Mouse (Mus musculus): ENCODE results near the gene Rnf4. TPM values are rescaled to one million over a fixed set of nuclear protein-coding genes. Genes with fewer than 3 reads are reported as not detected.

Gene Rnf4
- 60.0 and 60.4 TPM in 2 replicates for polyA plus RNA-seq (2015; fragmentation: Nextera tagmentation; extraction: Ambion mirVana)

DNA sequence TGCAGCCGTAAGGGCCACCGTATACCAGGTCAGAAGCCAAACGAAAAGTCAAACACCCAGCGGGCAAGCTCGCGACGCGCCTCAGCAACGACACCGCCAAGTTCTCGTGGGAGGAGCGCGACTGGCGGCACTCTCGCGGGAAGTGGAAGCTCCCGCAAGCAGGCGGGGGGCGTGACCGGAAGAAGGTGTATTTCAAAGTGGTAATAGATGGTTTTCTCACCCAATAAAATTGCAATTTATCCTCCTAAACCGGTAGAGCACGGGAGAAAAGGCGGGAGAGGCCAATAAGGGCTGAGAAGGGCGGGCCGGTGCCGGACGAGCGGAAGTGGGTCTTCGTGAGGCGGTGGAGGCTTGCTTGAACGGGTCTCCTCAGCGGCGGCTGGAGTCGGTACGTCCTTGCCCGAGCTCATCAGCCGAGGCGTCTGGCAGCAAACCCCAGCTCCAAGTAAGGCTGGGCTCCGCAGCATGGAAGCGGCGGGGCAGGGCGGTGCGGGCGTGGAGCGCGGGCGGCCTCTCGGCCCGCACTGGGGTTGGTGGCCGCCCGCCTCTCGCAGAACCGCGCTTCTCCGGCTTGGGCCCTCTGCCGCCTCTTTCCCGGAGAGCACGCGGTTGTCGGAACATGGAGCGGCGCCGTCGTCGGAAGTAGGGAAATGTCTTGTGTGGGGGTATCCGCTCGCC, at the start of gene Rnf4:
Rnf4 (plus strand) TSS at position 193 of the 678 bp plus-strand sequence.
- ATAC-seq = peak; percentile 93
- Histone ChIP-seq H3K4me2 (ENCODE audit: low read depth, low read length) (peak within 1 kb of the TSS; percentile 86), H3K9ac (replicated peaks) (peak within 1 kb of the TSS; percentile 99), H3K9me3 (ENCODE audit: low read length) (no peaks in the 10 kb centered on the region), H3K4me3 (ENCODE audit: low read depth, low read length) (peak within 1 kb of the TSS; percentile 95), H3K36me3 (replicated peaks; ENCODE audit: insufficient read depth, low read length) (0 out of 2 replicates have a peak, but pooled peaks cover 2% of the 10 kb centered on the region), H3K27me3 (ENCODE audit: insufficient read depth, low read length) (no peaks in the 10 kb centered on the region), H3K4me1 (ENCODE audit: insufficient read depth) (peaks cover 19% of the 10 kb centered on the region; the same call in 1 of the 2 replicates), H3K27ac (ENCODE audit: low read depth) (peak within 1 kb of the TSS; percentile 100)
- TF ChIP-seq CTCF (IDR thresholded peaks at IDR 0.05; ENCODE audit: low read depth) = no peak
- TF ChIP-seq EP300 (IDR thresholded peaks at IDR 0.05; ENCODE audit: low read depth) = peak; percentile 87
- DNase-seq = peak; percentile 99
- WGBS (ENCODE audit: insufficient replicate concordance) = under 1% methylated on average over 65 of the region's 67 CpGs

DNA sequence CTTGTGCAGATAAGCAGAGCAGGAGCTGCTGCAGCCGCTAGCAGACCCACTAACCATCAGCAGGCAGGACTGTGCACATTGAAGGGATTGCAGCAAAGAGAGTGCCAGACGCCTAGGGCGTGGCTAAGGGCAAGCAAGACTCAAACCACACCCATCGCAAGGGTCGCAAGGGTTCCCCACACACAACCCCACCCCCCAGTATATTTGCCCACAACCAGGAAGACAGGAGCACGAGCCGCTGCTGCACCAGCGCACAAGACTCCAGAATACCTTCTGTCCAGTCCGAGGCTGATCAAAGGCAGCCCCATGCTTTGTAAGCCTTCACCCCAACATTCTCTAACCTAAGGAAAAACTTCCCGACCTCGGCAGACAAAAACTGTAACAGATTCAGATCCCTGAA, 49.6 kb upstream of the Rnf4 start:
- H3K27me3 ChIP-seq (ENCODE audit: insufficient read depth, low read length) = peaks cover 45% of the 10 kb centered on the region
- no peaks in the 10 kb centered on the region for H3K9me3 ChIP-seq (ENCODE audit: low read length)
- no peaks in the 10 kb centered on the region for H3K36me3 ChIP-seq (replicated peaks; ENCODE audit: insufficient read depth, low read length)
- peaks cover 6% of the 10 kb centered on the region for H3K4me1 ChIP-seq (ENCODE audit: insufficient read depth)
- H3K4me3 ChIP-seq (ENCODE audit: low read depth, low read length) = 0 out of 2 replicates have a peak overlapping the region, but pooled peaks have one; percentile 42
- 1% methylated on average over 11 of the region's 11 CpGs for WGBS (ENCODE audit: insufficient replicate concordance)
- no peak overlapping the region for H3K27ac ChIP-seq (ENCODE audit: low read depth)
- ATAC-seq (no peak), DNase-seq (no peak)
- H3K9ac ChIP-seq (replicated peaks) = no peak overlapping the region
- no peak for TF ChIP-seq CTCF (IDR thresholded peaks at IDR 0.05; ENCODE audit: low read depth)
- TF ChIP-seq EP300 (IDR thresholded peaks at IDR 0.05; ENCODE audit: low read depth) = no peak
- 0 out of 2 replicates have a peak overlapping the region, but pooled peaks have one; percentile 35 for H3K4me2 ChIP-seq (ENCODE audit: low read depth, low read length)

DNA sequence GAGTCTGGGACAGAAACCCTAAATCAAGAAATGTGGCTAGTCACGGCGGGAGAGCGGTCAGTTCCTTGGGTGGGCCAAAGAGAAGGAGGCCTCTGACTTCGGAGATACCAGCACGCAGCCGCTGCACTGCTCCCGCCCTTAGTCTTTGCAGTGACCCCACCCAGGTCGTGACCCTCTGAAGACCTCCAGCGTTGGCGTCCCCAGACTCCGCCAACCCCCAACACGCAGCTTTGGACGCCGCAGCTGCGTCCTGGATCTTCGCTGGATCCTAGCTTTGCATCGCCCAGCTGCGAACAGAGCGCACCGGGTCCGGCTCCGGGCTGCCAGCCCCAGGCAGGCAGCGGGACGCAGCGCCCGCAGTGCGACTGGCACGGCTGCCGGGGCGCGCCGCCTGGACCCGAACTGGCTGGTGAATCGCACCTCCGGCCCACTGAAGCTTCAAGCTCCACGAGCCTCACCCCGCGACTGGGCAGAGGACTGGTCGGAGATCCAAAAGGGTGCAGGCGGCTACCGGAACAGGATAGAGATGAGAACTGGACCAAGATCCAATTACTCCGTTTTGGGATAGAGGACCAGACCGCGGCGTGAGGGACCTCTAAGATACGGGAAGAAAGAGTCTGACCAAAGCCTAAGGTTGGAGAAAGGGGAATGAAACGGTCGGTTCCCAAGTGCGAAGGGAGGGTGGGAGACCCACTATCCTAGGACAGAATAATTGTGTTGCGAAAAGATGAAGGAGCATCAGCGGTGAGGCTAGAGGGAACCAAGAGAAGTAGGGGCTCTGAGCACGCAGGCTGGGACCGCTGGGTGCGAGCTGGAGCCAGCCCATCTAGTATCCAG, 48.9 kb upstream of the Rnf4 start:
- Histone ChIP-seq H3K4me3 (ENCODE audit: low read depth, low read length) (peak overlapping the region; percentile 42; the same call in 1 of the 2 replicates), H3K4me2 (ENCODE audit: low read depth, low read length) (peak overlapping the region; percentile 71), H3K27ac (ENCODE audit: low read depth) (no peak overlapping the region), H3K4me1 (ENCODE audit: insufficient read depth) (peaks cover 6% of the 10 kb centered on the region), H3K9ac (replicated peaks) (no peak overlapping the region), H3K27me3 (ENCODE audit: insufficient read depth, low read length) (peaks cover 45% of the 10 kb centered on the region), H3K36me3 (replicated peaks; ENCODE audit: insufficient read depth, low read length) (no peaks in the 10 kb centered on the region), H3K9me3 (ENCODE audit: low read length) (no peaks in the 10 kb centered on the region)
- DNase-seq (no peak), ATAC-seq (no peak)
- TF ChIP-seq CTCF (IDR thresholded peaks at IDR 0.05; ENCODE audit: low read depth) (no peak), EP300 (IDR thresholded peaks at IDR 0.05; ENCODE audit: low read depth) (no peak)
- WGBS (ENCODE audit: insufficient replicate concordance) = 3% methylated on average over 54 of the region's 54 CpGs

DNA sequence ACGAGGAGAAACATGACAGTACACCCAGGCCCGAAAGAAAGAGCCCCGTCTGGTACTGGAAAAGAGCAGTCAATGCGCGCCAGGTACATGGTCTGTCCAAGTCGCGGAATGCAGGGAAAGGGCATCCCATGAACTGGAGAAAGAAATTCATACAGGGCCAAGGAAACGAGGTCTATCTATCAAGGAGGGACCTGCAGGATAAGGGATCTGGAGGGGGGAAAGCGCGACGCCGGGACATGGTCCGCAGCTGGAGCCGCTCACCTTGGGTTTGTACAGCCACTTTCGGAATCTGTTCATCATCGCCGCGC, 48.3 kb upstream of the Rnf4 start:
- TF ChIP-seq EP300 (IDR thresholded peaks at IDR 0.05; ENCODE audit: low read depth) (no peak), CTCF (IDR thresholded peaks at IDR 0.05; ENCODE audit: low read depth) (no peak)
- no peaks in the 10 kb centered on the region for H3K36me3 ChIP-seq (replicated peaks; ENCODE audit: insufficient read depth, low read length)
- no peak overlapping the region for H3K27ac ChIP-seq (ENCODE audit: low read depth)
- peak overlapping the region; percentile 71 for H3K4me2 ChIP-seq (ENCODE audit: low read depth, low read length)
- H3K9ac ChIP-seq (replicated peaks) = no peak overlapping the region
- H3K4me3 ChIP-seq (ENCODE audit: low read depth, low read length) = peak overlapping the region; percentile 42
- peaks cover 45% of the 10 kb centered on the region for H3K27me3 ChIP-seq (ENCODE audit: insufficient read depth, low read length)
- peaks cover 6% of the 10 kb centered on the region for H3K4me1 ChIP-seq (ENCODE audit: insufficient read depth)
- ATAC-seq (no peak), DNase-seq (no peak)
- 2% methylated on average over 18 of the region's 18 CpGs for WGBS (ENCODE audit: insufficient replicate concordance)
- H3K9me3 ChIP-seq (ENCODE audit: low read length) = no peaks in the 10 kb centered on the region

DNA sequence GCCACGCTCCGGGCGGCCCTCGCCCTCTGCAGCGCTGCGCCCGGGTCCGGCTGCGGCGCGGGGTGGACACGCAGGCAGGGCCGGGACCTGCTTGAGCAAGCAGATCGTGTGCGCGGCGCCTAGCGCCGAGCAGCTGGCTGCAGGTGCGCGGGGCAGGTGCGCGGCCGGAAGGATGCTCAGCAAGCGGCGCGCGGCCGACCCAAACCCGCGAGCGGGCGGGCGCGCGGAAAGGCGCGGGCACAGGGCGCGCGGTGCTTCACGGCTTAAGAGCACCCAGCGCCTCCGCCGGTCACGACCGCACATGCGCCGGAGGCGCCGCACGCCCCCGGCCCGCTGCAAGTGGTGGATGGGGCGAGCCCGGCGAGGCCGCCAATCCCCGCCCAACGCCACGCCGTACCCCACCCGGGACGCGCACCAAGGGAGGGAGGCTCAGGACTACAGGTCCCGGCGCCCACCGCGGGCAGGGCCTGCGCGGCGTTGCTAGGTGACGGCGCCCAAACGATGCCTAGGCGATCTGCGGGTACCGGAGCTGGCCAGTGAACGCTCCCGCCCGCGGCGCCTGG, 47.9 kb upstream of the Rnf4 start, which contains the start of the genes Zfyve28 and Cfap99:
Zfyve28 (minus strand) TSS at position 296 of the 563 bp plus-strand sequence.
Cfap99 (plus strand) TSS at position 447 of the 563 bp plus-strand sequence.
- Histone ChIP-seq H3K4me3 (ENCODE audit: low read depth, low read length) (peak within 1 kb of the TSS; percentile 42), H3K4me1 (ENCODE audit: insufficient read depth) (peaks cover 6% of the 10 kb centered on the region), H3K36me3 (replicated peaks; ENCODE audit: insufficient read depth, low read length) (no peaks in the 10 kb centered on the region), H3K4me2 (ENCODE audit: low read depth, low read length) (peak within 1 kb of the TSS; percentile 71), H3K9me3 (ENCODE audit: low read length) (no peaks in the 10 kb centered on the region), H3K27ac (ENCODE audit: low read depth) (no peak within 1 kb of the TSS), H3K27me3 (ENCODE audit: insufficient read depth, low read length) (peaks cover 45% of the 10 kb centered on the region), H3K9ac (replicated peaks) (no peak within 1 kb of the TSS)
- TF ChIP-seq EP300 (IDR thresholded peaks at IDR 0.05; ENCODE audit: low read depth) (no peak), CTCF (IDR thresholded peaks at IDR 0.05; ENCODE audit: low read depth) (no peak)
- under 1% methylated on average over 62 of the region's 83 CpGs for WGBS (ENCODE audit: insufficient replicate concordance)
- DNase-seq (peak; percentile 40), ATAC-seq (0 out of 2 replicates have a peak, but pooled peaks have one; percentile 35)

DNA sequence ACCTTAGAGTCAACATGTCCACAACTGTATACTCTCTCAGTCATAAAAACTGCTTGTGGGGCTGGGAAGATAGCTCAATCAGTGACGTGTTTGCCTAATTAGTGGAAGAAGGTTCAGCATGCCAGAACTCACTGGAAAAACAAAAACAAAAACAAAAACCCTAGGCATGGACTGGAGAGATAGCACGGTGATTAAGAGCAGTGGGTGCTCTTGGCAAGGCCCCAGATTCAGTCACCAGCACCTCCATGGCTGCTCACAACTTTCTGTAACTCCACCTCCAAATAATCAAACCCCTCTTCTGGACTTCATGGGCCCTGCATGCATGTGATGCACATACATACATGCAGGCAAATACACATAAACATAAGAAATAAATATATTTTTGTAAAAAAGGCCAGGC, 46.8 kb upstream of the Rnf4 start:
- peaks cover 45% of the 10 kb centered on the region for H3K27me3 ChIP-seq (ENCODE audit: insufficient read depth, low read length)
- 56% methylated on average over 2 of the region's 2 CpGs for WGBS (ENCODE audit: insufficient replicate concordance)

More for the DNA sequence above, 46.8 kb upstream of the Rnf4 start:
- ATAC-seq (no peak), DNase-seq (no peak)
- no peak overlapping the region for H3K27ac ChIP-seq (ENCODE audit: low read depth)
- H3K4me1 ChIP-seq (ENCODE audit: insufficient read depth) = peaks cover 6% of the 10 kb centered on the region
- H3K4me3 ChIP-seq (ENCODE audit: low read depth, low read length) = no peak overlapping the region
- H3K9ac ChIP-seq (replicated peaks) = no peak overlapping the region
- H3K36me3 ChIP-seq (replicated peaks; ENCODE audit: insufficient read depth, low read length) = no peaks in the 10 kb centered on the region
- TF ChIP-seq CTCF (IDR thresholded peaks at IDR 0.05; ENCODE audit: low read depth) (no peak), EP300 (IDR thresholded peaks at IDR 0.05; ENCODE audit: low read depth) (no peak)
- H3K4me2 ChIP-seq (ENCODE audit: low read depth, low read length) = no peak overlapping the region
- H3K9me3 ChIP-seq (ENCODE audit: low read length) = no peaks in the 10 kb centered on the region

All from liver, postnatal 0 days (tissue).